In the genomic region with DNA sequence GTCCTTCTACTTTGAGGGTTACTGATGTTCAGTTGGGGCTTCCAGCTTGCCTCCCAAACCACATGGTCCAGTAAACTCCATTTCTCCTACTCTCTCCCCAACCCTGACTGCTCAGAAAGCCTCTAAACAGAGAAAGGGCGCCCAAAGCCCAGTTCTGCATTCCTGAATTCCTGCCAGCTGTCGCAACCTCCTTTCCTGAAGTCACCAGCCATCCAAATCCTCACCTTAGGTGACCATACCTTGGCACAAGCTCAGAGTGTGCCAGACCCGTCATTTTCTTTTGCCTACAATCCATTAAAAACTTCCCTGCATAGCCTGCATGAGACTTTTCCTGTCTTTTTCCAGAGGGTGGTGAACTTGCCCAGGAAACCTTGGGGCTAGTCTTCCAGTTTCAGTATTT, we compare ENCODE assay signal across 21 mouse cellular contexts. TPM values are rescaled to one million over a fixed set of nuclear protein-coding genes. Genes with fewer than 3 reads are reported as not detected.
A peak's percentile ranks its signal among the peaks of the same experiment; 100 is the strongest.
DNase-seq lines count a peak whose midpoint lies in the region; ATAC-seq and TF ChIP-seq lines count a peak whose summit lies in the region.
"Had no signal": no experiment of that assay in that cellular context is flagged by ENCODE, and none has a peak within 500 bp of the region (broad histone marks: within the 10 kb centered on the region; RNA-seq: fewer than 3 reads in every experiment).

No protein-coding gene starts in this region.

- no peak for TF ChIP-seq EP300 in lung, postnatal 0 days (IDR thresholded peaks at IDR 0.05)

- TF ChIP-seq CTCF in intestine, postnatal 0 days (IDR thresholded peaks at IDR 0.05; ENCODE audit: low read depth): no peak
- no peak for TF ChIP-seq CTCF in lung, postnatal 0 days (IDR thresholded peaks at IDR 0.05)

- no peak overlapping the region for H3K4me2 ChIP-seq in intestine, embryonic 15.5 days (replicated peaks)
- no peak overlapping the region for H3K4me2 ChIP-seq in intestine, postnatal 0 days (replicated peaks; ENCODE audit: low read depth)
- no peak overlapping the region for H3K4me2 ChIP-seq in lung, postnatal 0 days (replicated peaks; ENCODE audit: low read depth, low read length)
- H3K4me2 ChIP-seq: forebrain, embryonic 12.5 days; heart, embryonic 12.5 days; liver, embryonic 13.5 days; neural tube, embryonic 15.5 days had no signal

- no peak overlapping the region for H3K4me3 ChIP-seq in intestine, embryonic 15.5 days (replicated peaks)
- H3K4me3 ChIP-seq in intestine, postnatal 0 days (ENCODE audit: low read depth, low read length): no peak overlapping the region
- H3K4me3 ChIP-seq in lung, postnatal 0 days (ENCODE audit: low read depth, low read length): no peak overlapping the region
- no peak overlapping the region for H3K4me3 ChIP-seq in forebrain, embryonic 10.5 days
- H3K4me3 ChIP-seq: forebrain, embryonic 12.5 days; heart, embryonic 12.5 days; liver, embryonic 13.5 days; myocyte; neural tube, embryonic 15.5 days had no signal

- 72% methylated on average over 3 of the region's 3 CpGs for WGBS in intestine, embryonic 15.5 days
- WGBS in intestine, postnatal 0 days: 70% methylated on average over 3 of the region's 3 CpGs
- WGBS in lung, postnatal 0 days: 45% methylated on average over 3 of the region's 3 CpGs
- 85% methylated on average over 3 of the region's 3 CpGs for WGBS in forebrain, embryonic 10.5 days

- no peaks in the 10 kb centered on the region for H3K9me3 ChIP-seq in intestine, embryonic 15.5 days
- no peaks in the 10 kb centered on the region for H3K9me3 ChIP-seq in intestine, postnatal 0 days (ENCODE audit: control insufficient read depth)
- no peaks in the 10 kb centered on the region for H3K9me3 ChIP-seq in lung, postnatal 0 days (ENCODE audit: low read length)
- no peaks in the 10 kb centered on the region; the same call in 1 of the 2 replicates for H3K9me3 ChIP-seq in forebrain, embryonic 10.5 days
- H3K9me3 ChIP-seq: forebrain, embryonic 12.5 days; heart, embryonic 12.5 days; liver, embryonic 13.5 days; neural tube, embryonic 15.5 days had no signal

- H3K27me3 ChIP-seq in intestine, embryonic 15.5 days (replicated peaks): no peaks in the 10 kb centered on the region
- H3K27me3 ChIP-seq in intestine, postnatal 0 days (replicated peaks; ENCODE audit: control insufficient read depth, insufficient read depth, low read length): no peaks in the 10 kb centered on the region
- no peaks in the 10 kb centered on the region for H3K27me3 ChIP-seq in lung, postnatal 0 days (replicated peaks; ENCODE audit: insufficient read depth, low read length)
- H3K27me3 ChIP-seq in forebrain, embryonic 10.5 days (ENCODE audit: poor library complexity, severe bottlenecking): no peaks in the 10 kb centered on the region
- H3K27me3 ChIP-seq: forebrain, embryonic 12.5 days; heart, embryonic 12.5 days; liver, embryonic 13.5 days; neural tube, embryonic 15.5 days had no signal

- no peaks in the 10 kb centered on the region for H3K36me3 ChIP-seq in intestine, embryonic 15.5 days
- H3K36me3 ChIP-seq in intestine, postnatal 0 days (ENCODE audit: control insufficient read depth, insufficient read depth): no peaks in the 10 kb centered on the region
- no peaks in the 10 kb centered on the region for H3K36me3 ChIP-seq in lung, postnatal 0 days (ENCODE audit: insufficient read depth, low read length)
- no peaks in the 10 kb centered on the region for H3K36me3 ChIP-seq in forebrain, embryonic 10.5 days (replicated peaks)
- H3K36me3 ChIP-seq: forebrain, embryonic 12.5 days; heart, embryonic 12.5 days; liver, embryonic 13.5 days; neural tube, embryonic 15.5 days had no signal

- DNase-seq in 3T3-L1 (ENCODE audit: low read depth, low spot score): peak; percentile 20
- peak; percentile 45 to 71 for DNase-seq in kidney, adult 8-10 months
- peak; percentile 58 for DNase-seq in lung, postnatal 0 days (ENCODE audit: low spot score)
- DNase-seq in layer of hippocampus, adult 18-20 months (ENCODE audit: low spot score in 2 of 2): no peak
- DNase-seq in forebrain, embryonic 10.5 days (ENCODE audit: extremely low spot score, low spot score): no peak
- DNase-seq: cerebellum, postnatal 14 days; gastrocnemius, postnatal 25 days; left cerebral cortex, postnatal 4 days; liver, embryonic 13.5 days; midbrain, embryonic 14.5 days had no signal

- H3K4me1 ChIP-seq in intestine, embryonic 15.5 days (replicated peaks): no peaks in the 10 kb centered on the region
- H3K4me1 ChIP-seq in intestine, postnatal 0 days (replicated peaks; ENCODE audit: control insufficient read depth, insufficient read depth, low read length): 0 out of 2 replicates have a peak, but pooled peaks cover 5% of the 10 kb centered on the region
- no peaks in the 10 kb centered on the region for H3K4me1 ChIP-seq in lung, postnatal 0 days (ENCODE audit: insufficient read depth, low read depth, low read length)
- no peaks in the 10 kb centered on the region for H3K4me1 ChIP-seq in forebrain, embryonic 10.5 days
- H3K4me1 ChIP-seq: forebrain, embryonic 12.5 days; heart, embryonic 12.5 days; neural tube, embryonic 15.5 days had no signal

- H3K9ac ChIP-seq in intestine, embryonic 15.5 days: 0 out of 2 replicates have a peak overlapping the region, but pooled peaks have one; percentile 8
- H3K9ac ChIP-seq in intestine, postnatal 0 days (ENCODE audit: low read depth, low read length): no peak overlapping the region
- H3K9ac ChIP-seq in lung, postnatal 0 days (replicated peaks; ENCODE audit: low read depth): no peak overlapping the region
- H3K9ac ChIP-seq: forebrain, embryonic 12.5 days; heart, embryonic 12.5 days; liver, embryonic 13.5 days; neural tube, embryonic 15.5 days had no signal

- H3K27ac ChIP-seq in intestine, embryonic 15.5 days: no peak overlapping the region
- H3K27ac ChIP-seq in intestine, postnatal 0 days (ENCODE audit: low read depth, low read length): no peak overlapping the region
- H3K27ac ChIP-seq in lung, postnatal 0 days (ENCODE audit: low read length): no peak overlapping the region
- no peak overlapping the region for H3K27ac ChIP-seq in forebrain, embryonic 10.5 days
- H3K27ac ChIP-seq: forebrain, embryonic 12.5 days; liver, embryonic 13.5 days; neural tube, embryonic 15.5 days had no signal

- ATAC-seq in intestine, embryonic 15.5 days: no peak
- no peak for ATAC-seq in intestine, postnatal 0 days
- ATAC-seq in lung, postnatal 0 days: peak; percentile 57

RNA-seq across cellular contexts. Expression of a gene that starts 40.3 kb away (rescaled TPM):
- 0.19 TPM in 1 of 2 replicates, not detected in the other for polyA plus RNA-seq in intestine, embryonic 15.5 days (2015; fragmentation: Nextera tagmentation; extraction: Ambion mirVana)
- polyA plus RNA-seq in intestine, postnatal 0 days (2015; fragmentation: Nextera tagmentation; extraction: Ambion mirVana): not detected in 2 replicates
- 0.11 and 0.12 TPM in 2 replicates for polyA plus RNA-seq in lung, postnatal 0 days (2015; fragmentation: Nextera tagmentation; extraction: Ambion mirVana)
- not detected for total RNA-seq in layer of hippocampus, adult 18-20 months (2021)
- not detected in 2 replicates for polyA plus RNA-seq in forebrain, embryonic 10.5 days (2016; fragmentation: Nextera tagmentation; extraction: Ambion mirVana)
- total RNA-seq: gastrocnemius, postnatal 25 days; heart, postnatal 25 days; left cerebral cortex, adult 18-20 months; left cerebral cortex, postnatal 4 days; megakaryocyte progenitor cell, adult 5-6 weeks had no signal
- polyA plus RNA-seq: C2C12; forebrain, embryonic 12.5 days; frontal cortex, adult 2 months; heart, embryonic 12.5 days; liver, embryonic 13.5 days; midbrain, embryonic 14.5 days; myocyte; neural tube, embryonic 15.5 days had no signal

RNA-seq across cellular contexts. Expression of a gene that starts 50.3 kb away (rescaled TPM):
- polyA plus RNA-seq in intestine, embryonic 15.5 days (2015; fragmentation: Nextera tagmentation; extraction: Ambion mirVana): 24.1 and 25.4 TPM in 2 replicates
- polyA plus RNA-seq in intestine, postnatal 0 days (2015; fragmentation: Nextera tagmentation; extraction: Ambion mirVana): 8.6 and 9.4 TPM in 2 replicates
- 13.9 and 14.9 TPM in 2 replicates for polyA plus RNA-seq in lung, postnatal 0 days (2015; fragmentation: Nextera tagmentation; extraction: Ambion mirVana)
- 100 to 1,000 TPM; 103 to 122 TPM for total RNA-seq in layer of hippocampus, adult 18-20 months (2021)
- polyA plus RNA-seq in forebrain, embryonic 10.5 days (2016; fragmentation: Nextera tagmentation; extraction: Ambion mirVana): 44.2 and 46.7 TPM in 2 replicates

Comparison
In these comparisons a context has a peak if more than half of its experiments do, and no peak if none do; other contexts are left out.
1. DNase-seq: peak in 3T3-L1 (single experiment), kidney, adult 8-10 months (2 of 2) and lung, postnatal 0 days (single experiment); none in layer of hippocampus, adult 18-20 months (0 of 2) and forebrain, embryonic 10.5 days (single experiment).